Mouse (Mus musculus) liver, embryonic 16.5 days (tissue): ENCODE measurements around the gene Cmtm7. TPM values are rescaled to one million over a fixed set of nuclear protein-coding genes. Genes with fewer than 3 reads are reported as not detected.

Experiments used
- ATAC-seq: fragments of 200-750 bp; cut with Nextera tagmentation; 2 replicates; pipeline ENCODE4 v1.8.0; 2017; ENCODE audit warnings: low read depth, mild to moderate bottlenecking, moderate number of reproducible peaks, moderate library complexity
- H3K27ac ChIP-seq: fragments of 300-500 bp; sonication (generic); 2 replicates; pipeline ENCODE4 v1.5.1; 2014; ENCODE audit warnings: mild to moderate bottlenecking, low read length
- H3K27me3 ChIP-seq: fragments of 300-500 bp; sonication (generic); 2 replicates; pipeline ENCODE4 v1.6.1; 2014; ENCODE audit warnings: low read depth, low read length, mixed read lengths; ENCODE audit not compliant: control insufficient read depth, insufficient read depth
- H3K36me3 ChIP-seq: fragments of 300-500 bp; sonication (generic); 2 replicates; pipeline ENCODE4 v1.6.1; 2014; ENCODE audit warnings: mild to moderate bottlenecking; ENCODE audit not compliant: control insufficient read depth, insufficient read depth
- H3K4me1 ChIP-seq: fragments of 300-500 bp; sonication (generic); 2 replicates; pipeline ENCODE4 v1.6.1; 2014; ENCODE audit warnings: low read depth, low read length, mixed read lengths; ENCODE audit not compliant: control insufficient read depth
- H3K4me2 ChIP-seq: fragments of 300-500 bp; sonication (generic); 2 replicates; pipeline ENCODE4 v1.6.1; 2014; ENCODE audit warnings: low read depth, low read length, mixed read lengths
- H3K4me3 ChIP-seq: fragments of 300-500 bp; sonication (generic); 2 replicates; pipeline ENCODE4 v1.5.1; 2014; ENCODE audit warnings: low read depth, mild to moderate bottlenecking, low read length
- H3K9ac ChIP-seq: fragments of 300-500 bp; sonication (generic); 2 replicates; pipeline ENCODE4 v1.6.1; 2014; ENCODE audit warnings: low read depth, low read length
- H3K9me3 ChIP-seq: fragments of 300-500 bp; sonication (generic); replicated peaks from 2 replicates; pipeline ENCODE4 v1.6.1; 2016; ENCODE audit warnings: low read length; ENCODE audit not compliant: control insufficient read depth
- WGBS: fragments of 180-500 bp; shearing (Covaris S2); extraction: QIAGEN DNeasy Blood & Tissue Kit; methylation state at CpG from one replicate; pipeline ENCODE4 v1.1.7; 2014; ENCODE audit not compliant: insufficient replicate concordance; 5-methylcytosine and 5-hydroxymethylcytosine counted together
- polyA plus RNA-seq: library from polyadenylated mRNA; unstranded; fragments of >200 nt; fragmentation: Nextera tagmentation; extraction: Ambion mirVana; gene quantifications from 2 replicates; pipeline ENCODE4 v1.2.1, GENCODE M21; 2015

Cmtm7 gene
- polyA plus RNA-seq, 1 experiment from 2014 or later = 50.5 TPM

DNA sequence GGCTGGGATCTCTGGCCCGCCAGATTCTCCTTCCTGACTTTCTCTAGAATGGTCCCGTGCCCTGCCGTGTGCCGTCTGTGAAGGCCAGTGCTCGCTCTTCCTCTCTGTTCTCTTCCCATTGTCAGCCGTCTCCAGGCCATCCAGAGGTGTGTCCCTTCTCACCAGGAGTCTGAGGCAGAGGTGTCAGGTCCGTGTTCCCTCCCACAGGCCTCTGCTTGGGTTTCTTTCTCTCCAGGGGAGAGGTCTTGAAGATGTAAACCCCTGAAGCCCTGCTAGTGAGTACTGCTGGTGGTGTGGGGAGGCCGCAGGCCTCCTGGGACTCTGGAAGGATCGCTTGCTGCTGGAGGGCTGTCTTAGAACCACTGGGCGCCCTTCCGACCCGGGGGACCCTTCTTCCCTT lies 34.2 kb downstream of the Cmtm7 start:
- Histone ChIP-seq H3K4me3 (no peak overlapping the region), H3K4me1 (peaks cover under 1% of the 10 kb centered on the region; the same call in 1 of the 2 replicates), H3K36me3 (peaks cover 17% of the 10 kb centered on the region), H3K27ac (no peak overlapping the region), H3K9ac (no peak overlapping the region), H3K9me3 (no peaks in the 10 kb centered on the region), H3K27me3 (no peaks in the 10 kb centered on the region), H3K4me2 (no peak overlapping the region)
- no peak for ATAC-seq
- WGBS = 86% methylated on average over 12 of the region's 12 CpGs

DNA sequence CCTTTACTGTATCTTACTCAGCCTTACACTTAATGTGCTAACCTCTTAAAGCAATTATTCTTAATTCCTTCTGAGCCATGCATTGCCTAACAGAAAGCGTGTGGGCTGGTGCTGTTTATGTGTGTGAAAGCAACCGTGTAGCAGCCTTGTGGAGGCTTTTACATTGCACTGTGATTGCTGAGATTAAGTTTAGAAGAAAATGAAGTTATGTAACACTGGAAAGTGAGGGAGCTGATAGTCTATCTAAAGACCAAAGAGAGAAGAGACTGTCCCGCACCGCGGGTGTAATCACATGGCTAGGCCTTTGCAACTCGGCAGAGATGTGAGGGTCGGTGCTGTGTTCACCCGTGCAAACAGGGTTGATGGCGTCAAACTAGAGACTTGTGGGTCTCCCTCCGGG lies 34.6 kb downstream of the Cmtm7 start:
- Histone ChIP-seq H3K4me1 (no peaks in the 10 kb centered on the region; the same call in 1 of the 2 replicates), H3K9ac (no peak overlapping the region), H3K27ac (no peak overlapping the region), H3K4me3 (no peak overlapping the region), H3K27me3 (no peaks in the 10 kb centered on the region), H3K9me3 (no peaks in the 10 kb centered on the region), H3K36me3 (peaks cover 17% of the 10 kb centered on the region), H3K4me2 (no peak overlapping the region)
- ATAC-seq = no peak
- WGBS = 72% methylated on average over 10 of the region's 10 CpGs

DNA sequence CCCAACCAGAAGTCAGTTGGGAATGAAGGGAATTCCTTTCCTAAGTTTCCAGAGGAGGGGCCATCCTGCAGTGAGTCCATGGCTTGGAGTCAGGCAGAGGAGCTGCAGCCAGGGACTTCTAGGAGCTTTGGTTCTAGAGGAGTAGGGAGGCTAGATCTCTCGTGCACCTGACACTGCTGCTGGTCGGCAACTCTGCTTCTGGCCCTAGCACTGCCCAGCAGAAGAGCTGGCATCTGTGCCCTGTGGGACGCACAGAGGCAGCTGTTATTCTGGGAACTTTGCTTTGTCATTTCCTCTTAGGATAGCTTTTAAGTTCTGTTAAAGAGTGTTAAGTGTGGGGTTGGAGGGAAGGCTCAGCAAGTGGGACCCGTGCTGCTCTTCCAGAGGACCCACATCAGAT lies 36.0 kb downstream of the Cmtm7 start:
- peaks cover 17% of the 10 kb centered on the region for H3K36me3 ChIP-seq
- H3K4me3 ChIP-seq = no peak overlapping the region
- ATAC-seq = no peak
- no peaks in the 10 kb centered on the region for H3K27me3 ChIP-seq
- no peak overlapping the region for H3K9ac ChIP-seq
- 23% methylated on average over 4 of the region's 4 CpGs for WGBS
- H3K27ac ChIP-seq = no peak overlapping the region
- no peaks in the 10 kb centered on the region; the same call in 1 of the 2 replicates for H3K4me1 ChIP-seq
- no peak overlapping the region for H3K4me2 ChIP-seq
- H3K9me3 ChIP-seq = no peaks in the 10 kb centered on the region

DNA sequence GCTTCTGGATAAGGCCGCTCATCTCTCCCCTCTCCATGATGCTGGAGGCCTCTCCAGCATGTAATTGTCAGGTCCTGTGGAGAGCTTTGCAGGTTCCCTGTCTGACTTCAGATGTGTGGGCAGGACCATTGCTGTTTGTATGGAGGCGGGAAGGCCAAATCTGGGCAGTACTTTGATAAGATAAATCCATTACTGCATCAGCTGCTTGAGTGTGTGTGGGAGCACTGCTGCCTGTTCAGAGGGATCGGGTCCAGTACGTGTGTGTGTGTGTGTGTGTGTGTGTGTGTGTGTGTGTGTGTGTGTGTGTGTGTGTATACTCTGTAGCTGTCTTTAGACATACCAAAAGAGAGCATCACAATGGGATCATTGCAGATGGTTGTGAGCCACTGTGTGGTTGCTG lies 36.5 kb downstream of the Cmtm7 start:
- 44% methylated on average over 4 of the region's 4 CpGs for WGBS
- H3K27ac ChIP-seq = no peak overlapping the region
- no peaks in the 10 kb centered on the region for H3K27me3 ChIP-seq
- ATAC-seq = no peak
- H3K36me3 ChIP-seq = peaks cover 17% of the 10 kb centered on the region
- no peak overlapping the region for H3K4me2 ChIP-seq
- no peaks in the 10 kb centered on the region for H3K9me3 ChIP-seq
- no peaks in the 10 kb centered on the region; the same call in 1 of the 2 replicates for H3K4me1 ChIP-seq
- H3K9ac ChIP-seq = no peak overlapping the region
- H3K4me3 ChIP-seq = no peak overlapping the region

DNA sequence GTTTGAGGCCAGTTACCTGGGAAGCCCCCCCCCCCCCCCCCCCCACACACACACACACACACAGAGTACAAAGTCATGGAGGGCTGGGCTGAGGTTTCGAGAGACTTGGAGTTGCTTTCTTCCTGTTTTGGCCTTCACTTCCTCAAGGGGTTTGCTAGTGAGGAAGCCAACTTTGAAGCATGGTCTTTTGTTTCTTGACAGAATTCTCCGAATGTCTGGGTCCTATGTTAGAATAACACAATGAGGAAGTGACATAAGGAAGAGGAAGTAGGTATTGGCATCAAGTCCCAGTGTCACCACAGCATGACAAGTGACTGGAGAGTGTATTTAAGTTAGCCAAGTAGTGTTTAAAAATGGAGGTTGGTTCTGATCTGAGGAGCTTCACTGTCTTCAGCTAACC lies 38.9 kb downstream of the Cmtm7 start:
- Histone ChIP-seq H3K9ac (no peak overlapping the region), H3K27ac (0 out of 2 replicates have a peak overlapping the region, but pooled peaks have one; percentile 23), H3K9me3 (no peaks in the 10 kb centered on the region), H3K36me3 (peaks cover 5% of the 10 kb centered on the region), H3K4me3 (no peak overlapping the region), H3K4me2 (no peak overlapping the region), H3K27me3 (no peaks in the 10 kb centered on the region), H3K4me1 (no peaks in the 10 kb centered on the region; the same call in 1 of the 2 replicates)
- WGBS = 30% methylated on average over 2 of the region's 2 CpGs
- peak; percentile 53 for ATAC-seq

DNA sequence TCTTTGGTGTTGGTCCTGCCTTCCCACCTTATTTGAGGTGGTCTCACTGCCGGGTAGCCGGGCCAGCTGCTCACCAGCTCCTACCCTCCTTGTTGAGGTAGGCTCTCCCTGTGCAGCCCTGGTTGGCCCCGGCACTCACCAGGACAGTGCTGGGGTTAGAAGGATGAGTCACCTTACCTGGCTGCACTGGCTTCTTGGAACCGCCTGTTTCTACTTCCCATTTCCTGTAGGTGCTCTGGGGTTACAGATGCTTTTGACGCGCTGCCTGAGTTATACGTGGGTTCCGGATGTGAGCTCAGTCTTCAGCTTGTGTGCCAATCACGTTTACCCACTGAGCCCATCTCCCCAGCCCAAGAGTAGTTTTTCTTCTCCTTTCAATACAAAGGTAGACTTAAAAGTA lies 41.3 kb downstream of the Cmtm7 start:
- H3K9ac ChIP-seq = no peak overlapping the region
- no peak for ATAC-seq
- no peaks in the 10 kb centered on the region for H3K27me3 ChIP-seq
- no peak overlapping the region for H3K4me2 ChIP-seq
- no peak overlapping the region for H3K4me3 ChIP-seq
- no peaks in the 10 kb centered on the region for H3K9me3 ChIP-seq
- H3K4me1 ChIP-seq = peaks cover 14% of the 10 kb centered on the region
- 75% methylated on average over 9 of the region's 9 CpGs for WGBS
- H3K36me3 ChIP-seq = no peaks in the 10 kb centered on the region
- H3K27ac ChIP-seq = no peak overlapping the region

DNA sequence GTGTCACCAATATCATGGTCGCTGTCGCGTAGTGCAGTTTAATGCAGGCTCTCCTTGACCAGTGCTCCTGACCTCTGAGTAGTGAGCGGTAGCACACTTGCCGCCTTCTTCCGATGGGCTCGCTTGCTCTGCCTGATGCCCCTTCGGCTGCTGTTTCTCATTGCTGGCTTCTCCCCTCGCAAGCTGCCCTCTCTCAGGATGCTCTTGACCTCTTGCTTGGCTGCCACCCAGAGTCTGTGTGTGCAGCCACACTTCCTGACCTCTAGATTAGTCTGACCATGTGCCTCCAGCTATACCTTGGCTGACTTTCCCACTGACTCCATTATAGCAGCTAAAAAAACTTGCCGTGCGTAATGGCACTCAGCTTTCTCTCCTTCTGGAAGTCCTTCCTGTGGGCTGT lies 45.2 kb downstream of the Cmtm7 start:
- Histone ChIP-seq H3K27me3 (no peaks in the 10 kb centered on the region), H3K4me3 (no peak overlapping the region), H3K36me3 (no peaks in the 10 kb centered on the region), H3K9ac (no peak overlapping the region), H3K27ac (no peak overlapping the region), H3K9me3 (no peaks in the 10 kb centered on the region), H3K4me2 (no peak overlapping the region), H3K4me1 (peaks cover 40% of the 10 kb centered on the region)
- peak; percentile 62 for ATAC-seq
- WGBS = 77% methylated on average over 11 of the region's 11 CpGs

DNA sequence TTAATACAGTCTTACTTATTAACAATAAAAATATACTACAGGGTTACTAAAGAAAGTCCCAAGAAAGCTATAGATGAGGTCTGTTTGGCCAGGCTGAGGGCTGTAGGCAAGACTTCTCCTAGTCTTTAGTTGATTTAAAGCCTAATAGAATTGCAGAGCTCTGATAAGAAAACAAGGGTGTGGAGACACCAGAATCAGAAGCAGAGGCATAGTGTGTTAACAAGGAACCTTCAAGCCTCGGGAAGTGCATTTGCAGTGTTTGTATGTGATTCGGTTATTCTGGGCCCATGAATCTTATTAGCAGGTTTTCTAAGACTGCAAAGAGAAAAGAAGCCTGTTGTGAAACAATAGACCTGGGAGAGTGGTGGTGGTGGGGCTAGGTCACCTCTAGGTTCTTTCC lies 48.4 kb downstream of the Cmtm7 start:
- H3K27me3 ChIP-seq = no peaks in the 10 kb centered on the region
- H3K4me1 ChIP-seq = peaks cover 55% of the 10 kb centered on the region
- no peaks in the 10 kb centered on the region for H3K36me3 ChIP-seq
- H3K9ac ChIP-seq = no peak overlapping the region
- no peak overlapping the region for H3K4me3 ChIP-seq
- peak overlapping the region; percentile 15 for H3K4me2 ChIP-seq
- WGBS = 34% methylated on average over 2 of the region's 2 CpGs
- H3K27ac ChIP-seq = no peak overlapping the region
- no peaks in the 10 kb centered on the region for H3K9me3 ChIP-seq
- no peak for ATAC-seq

DNA sequence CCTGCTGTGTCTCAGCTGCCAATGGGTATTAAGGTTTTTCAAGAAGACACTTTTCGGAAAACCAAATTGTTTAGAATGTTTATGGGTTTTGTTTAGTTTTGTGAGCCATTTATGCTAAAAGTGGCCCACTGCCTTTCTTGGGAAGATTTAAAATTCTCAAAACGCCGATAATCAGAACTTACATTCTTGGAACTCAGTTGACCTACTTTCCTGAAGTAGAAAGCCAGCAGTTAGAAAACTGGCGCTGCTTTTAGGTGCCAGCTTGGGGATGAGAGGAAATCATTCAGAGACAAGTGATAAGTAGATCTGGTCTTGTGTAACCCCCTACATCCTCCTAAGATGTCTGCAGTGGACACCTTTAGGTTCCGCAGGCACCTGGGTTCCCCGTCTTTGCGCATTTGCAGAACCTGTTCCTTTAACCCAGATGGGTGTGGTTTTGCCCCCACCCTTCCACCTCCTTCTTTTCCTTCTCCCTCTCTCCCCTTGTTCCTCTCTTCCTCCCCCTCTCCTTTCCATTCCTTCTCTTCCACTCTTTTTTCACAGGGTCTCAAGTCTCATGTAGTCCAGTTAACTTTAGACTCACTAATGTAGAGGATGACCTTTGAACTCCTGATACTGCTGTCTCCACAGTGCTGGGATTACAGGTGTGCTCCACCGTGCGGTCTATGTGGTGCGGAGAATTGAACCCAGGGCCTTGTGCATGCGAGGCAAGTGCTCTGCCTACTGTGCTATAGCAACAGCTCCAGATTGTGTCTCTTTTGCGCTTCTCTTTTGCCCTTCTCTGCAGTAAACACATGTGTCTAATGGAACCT lies 49.6 kb downstream of the Cmtm7 start:
- WGBS = 40% methylated on average over 12 of the region's 12 CpGs

More for the DNA sequence above, 49.6 kb downstream of the Cmtm7 start:
- peak overlapping the region; percentile 81 for H3K4me3 ChIP-seq
- H3K4me1 ChIP-seq = peaks cover 52% of the 10 kb centered on the region
- H3K9me3 ChIP-seq = no peaks in the 10 kb centered on the region
- peak overlapping the region; percentile 84 for H3K9ac ChIP-seq
- peak overlapping the region; percentile 88 for H3K4me2 ChIP-seq
- H3K27ac ChIP-seq = peak overlapping the region; percentile 93
- no peaks in the 10 kb centered on the region for H3K36me3 ChIP-seq
- no peak for ATAC-seq
- no peaks in the 10 kb centered on the region for H3K27me3 ChIP-seq
